Mouse (Mus musculus): ENCODE measurements at regions not wholly inside any gene's neighbourhood (a gene's known extent, or its start where the extent isn't known, plus 50 kb on each side); places are given as distances from the start of the nearest gene placed in this dataset.
"Not testable (repeated sequence)": the region's sequence is repeated elsewhere in the genome, so short reads cannot be mapped to it uniquely, and the experiment has no call there.

DNA sequence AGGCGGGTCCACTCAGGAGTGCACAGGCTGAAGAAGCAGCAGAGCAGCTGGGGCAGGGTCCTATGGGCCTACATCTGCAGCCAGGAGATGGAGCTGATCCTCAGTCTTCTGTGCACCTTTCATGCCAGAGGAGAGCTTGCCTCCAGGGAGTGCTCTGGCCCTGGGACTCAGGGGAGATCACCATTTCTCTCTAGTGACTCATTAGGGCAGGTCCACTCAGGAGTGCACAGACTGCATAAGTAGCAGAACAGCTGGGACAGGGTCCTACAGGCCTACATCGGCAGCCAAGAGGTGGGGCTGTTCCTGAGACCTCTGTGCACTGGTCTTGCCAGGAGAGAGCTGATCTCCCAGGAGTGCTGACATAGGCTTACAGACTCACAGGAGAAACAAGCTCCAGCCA is 159.4 kb upstream of the Gm21897 start:
- ATAC-seq (ENCODE audit: low TSS enrichment), result no peak

DNA sequence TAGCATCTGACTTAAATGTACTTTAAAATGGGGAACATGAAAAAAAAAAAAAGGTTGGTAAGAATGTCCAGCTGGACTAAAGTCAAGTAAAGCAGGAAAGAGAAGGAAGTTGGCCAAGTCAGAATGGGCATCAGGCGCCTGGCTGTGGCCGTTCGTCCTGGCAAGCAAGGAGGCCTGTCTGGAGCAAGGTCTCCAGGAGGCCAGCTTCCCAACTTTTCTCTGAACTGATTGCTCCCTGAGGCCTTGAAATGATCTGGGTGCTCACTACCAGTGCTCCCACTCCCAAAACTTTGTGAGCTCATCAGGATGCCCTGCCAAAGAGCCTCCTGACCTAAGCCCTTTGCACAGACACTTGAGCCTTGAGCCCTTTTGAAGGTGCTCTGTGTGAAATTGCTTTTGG is 141.7 kb upstream of the Gm21897 start:
- no peak for ATAC-seq (ENCODE audit: low TSS enrichment)

DNA sequence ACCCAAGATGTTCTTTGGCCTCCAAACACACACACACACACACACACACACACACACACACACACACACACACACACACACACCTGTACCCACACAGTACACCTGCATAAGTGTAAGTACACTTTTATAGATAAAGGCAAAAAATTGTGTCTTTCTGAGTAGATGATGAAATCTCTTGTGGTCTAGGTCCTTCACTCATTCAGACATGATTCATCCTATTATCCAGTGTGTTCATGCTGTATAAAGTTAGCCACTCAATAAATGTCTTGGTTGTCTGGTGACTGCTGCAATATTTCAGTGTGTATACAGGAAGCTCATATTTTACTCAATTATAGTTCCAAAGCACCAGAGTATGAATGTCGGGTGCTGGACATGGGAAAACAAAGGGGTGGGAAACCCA is 131.5 kb upstream of the Gm21897 start:
- no peak for ATAC-seq (ENCODE audit: low TSS enrichment)

DNA sequence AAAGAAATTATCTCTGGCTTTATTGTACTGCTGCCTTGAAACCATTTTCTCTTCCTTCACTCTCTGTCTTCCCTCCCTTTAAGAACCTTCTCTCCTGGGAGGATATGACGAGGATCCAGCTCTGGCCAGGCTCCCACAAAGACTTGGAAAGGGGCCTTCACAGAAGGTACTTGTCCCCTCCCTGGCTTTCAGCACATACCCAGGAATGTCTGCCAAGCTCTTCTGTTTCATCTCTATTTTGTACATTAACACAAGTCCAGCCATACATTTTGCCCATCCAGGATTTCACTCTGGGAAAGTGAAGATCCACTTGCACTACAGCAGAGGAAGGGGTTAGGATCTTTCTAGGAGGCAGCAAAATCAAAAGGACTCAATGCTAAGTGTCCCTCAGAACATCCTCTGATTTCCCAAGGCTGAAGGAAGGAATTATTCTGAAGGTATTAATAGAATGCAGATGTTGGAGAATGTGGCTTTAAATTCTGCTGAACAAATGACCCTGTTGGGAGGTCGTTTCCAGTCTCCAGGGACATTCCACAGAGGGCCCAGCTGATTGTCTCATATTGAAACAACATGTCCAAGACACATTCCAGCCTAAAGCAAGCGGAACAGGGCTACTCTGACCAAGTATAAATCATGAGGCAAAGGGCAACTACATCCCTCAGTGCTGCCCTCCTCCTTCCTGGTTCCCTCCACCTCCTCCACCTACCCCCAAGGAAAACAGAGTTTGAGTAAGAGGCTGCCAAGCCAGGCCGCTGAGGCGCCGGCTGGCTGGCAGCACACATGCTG is 122.1 kb upstream of the Gm21897 start:
- ATAC-seq (ENCODE audit: low TSS enrichment), result no peak; the same call in 1 of the 2 replicates

DNA sequence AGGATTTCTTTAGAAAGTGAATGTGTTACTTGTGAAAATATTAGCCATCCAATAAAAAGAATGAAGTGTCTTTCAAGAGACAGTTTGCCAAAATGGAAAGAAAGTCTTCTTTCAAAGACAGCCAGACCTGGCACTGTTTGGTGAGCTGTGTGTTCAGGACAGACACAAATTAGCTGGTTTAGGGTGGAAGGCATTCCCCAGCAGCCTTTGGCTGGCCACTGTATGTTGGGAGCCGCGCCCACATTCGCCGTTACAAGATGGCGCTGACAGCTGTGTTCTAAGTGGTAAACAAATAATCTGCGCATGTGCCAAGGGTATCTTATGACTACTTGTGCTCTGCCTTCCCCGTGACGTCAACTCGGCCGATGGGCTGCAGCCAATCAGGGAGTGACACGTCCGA is 121.3 kb upstream of the Gm21897 start:
- not testable (repeated sequence) for ATAC-seq (ENCODE audit: low TSS enrichment)

DNA sequence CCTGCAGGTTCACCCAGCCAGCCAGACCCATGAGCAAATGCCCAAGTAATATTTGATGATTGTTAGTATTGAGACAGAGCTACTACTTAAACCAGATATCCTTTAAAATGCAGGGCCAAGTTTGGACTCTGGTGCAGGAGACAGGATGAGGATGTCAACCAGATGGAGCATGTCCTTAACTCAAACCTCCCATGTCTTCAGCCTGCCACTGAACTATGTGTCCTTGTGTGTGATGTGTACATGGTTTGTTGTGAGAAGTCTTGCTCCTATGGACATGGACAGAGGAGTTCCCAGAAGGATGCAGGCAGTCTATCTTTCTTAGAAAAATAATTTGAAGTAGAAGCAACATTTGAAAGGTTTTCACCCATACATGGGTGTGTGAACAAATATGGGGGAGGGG is 120.4 kb upstream of the Gm21897 start:
- ATAC-seq (ENCODE audit: low TSS enrichment), result no peak

DNA sequence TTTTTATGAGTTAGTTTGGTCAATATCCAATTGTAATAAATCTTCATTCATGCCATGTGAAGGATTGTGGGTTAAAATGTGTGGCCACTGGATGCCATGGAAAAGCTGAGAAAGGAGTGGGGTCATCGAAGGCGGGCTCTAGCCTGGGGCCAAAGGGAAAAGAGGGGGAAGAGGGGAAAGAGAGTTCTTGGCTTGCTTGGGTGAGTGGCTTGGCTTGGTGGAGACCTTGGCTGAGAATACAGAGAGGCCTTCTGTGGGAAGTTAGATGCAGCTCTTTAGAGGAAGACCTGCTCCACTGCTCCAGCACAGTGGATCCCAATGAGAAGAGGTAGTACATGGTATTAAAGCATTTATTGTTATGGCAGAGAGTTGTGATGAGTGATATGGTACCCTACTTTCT is 101.3 kb upstream of the Gm21897 start:
- ATAC-seq (ENCODE audit: low TSS enrichment), result no peak

DNA sequence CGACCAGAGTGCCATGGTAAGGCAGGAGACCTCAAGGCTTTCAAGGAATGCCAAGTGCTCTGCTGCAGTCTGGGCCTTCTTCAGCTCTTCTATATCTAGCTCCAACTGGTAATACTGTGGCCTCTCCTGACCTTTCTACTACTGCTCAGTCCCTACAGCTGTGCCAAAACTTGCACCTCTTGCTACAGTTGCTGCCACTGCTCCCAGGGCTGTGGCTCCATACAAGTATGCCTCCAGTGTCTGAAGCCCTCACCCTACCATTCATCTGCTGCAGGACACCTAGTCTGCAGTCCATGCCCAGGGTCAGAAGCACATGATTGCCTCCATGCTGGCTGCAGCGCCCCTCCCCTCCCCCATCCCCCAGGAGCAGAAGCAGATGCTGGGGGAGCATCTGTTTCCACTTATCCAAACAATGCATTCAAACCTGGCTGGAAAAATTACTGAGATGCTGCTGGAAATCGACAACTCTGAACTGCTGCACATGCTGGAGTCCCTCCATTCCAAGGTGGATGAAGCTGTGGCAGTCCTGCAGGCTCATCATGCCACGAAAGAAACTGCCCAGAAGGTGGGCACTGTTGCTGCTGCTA is 96.2 kb upstream of the Gm21897 start:
- ATAC-seq (ENCODE audit: low TSS enrichment), result no peak

DNA sequence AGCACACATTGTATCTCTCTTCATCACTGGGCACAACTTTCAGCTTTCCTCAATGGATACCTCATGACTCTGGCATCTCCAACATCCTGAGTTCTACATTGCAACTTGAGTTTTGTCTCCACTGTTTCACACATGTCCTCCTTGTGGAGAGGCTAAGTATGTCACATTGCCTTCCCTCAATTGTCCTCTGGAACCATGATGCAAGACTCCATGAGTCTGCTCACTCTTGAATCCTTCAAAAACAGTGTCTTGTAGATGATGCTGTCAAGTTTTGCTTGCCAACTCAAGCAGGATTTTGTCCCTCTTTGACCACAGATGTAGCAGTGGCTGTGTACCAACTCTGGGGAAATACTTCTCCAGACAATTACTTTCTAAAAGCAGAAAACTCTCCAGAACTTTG is 79.4 kb upstream of the Gm21897 start:
- ATAC-seq (ENCODE audit: low TSS enrichment), result no peak

DNA sequence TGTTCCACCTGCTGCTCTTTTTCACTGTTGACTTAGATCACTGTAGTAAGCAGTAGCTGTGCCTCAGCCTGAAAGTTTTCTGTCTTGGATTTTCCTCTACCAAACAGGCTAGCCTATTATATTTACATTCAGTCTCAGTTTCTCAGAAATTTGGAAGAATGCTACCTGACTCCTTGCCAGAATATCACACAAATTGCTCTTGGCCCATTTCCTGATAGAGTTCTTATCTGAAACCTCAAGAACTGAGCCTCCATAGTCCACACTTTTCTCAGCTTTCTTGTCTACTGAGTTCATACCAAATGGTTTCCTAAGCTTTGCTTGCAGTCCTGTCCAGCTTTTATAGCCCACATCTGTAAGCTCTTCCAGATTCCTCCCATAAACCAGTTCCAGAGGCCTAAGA is 78.8 kb upstream of the Gm21897 start:
- no peak for ATAC-seq (ENCODE audit: low TSS enrichment)

DNA sequence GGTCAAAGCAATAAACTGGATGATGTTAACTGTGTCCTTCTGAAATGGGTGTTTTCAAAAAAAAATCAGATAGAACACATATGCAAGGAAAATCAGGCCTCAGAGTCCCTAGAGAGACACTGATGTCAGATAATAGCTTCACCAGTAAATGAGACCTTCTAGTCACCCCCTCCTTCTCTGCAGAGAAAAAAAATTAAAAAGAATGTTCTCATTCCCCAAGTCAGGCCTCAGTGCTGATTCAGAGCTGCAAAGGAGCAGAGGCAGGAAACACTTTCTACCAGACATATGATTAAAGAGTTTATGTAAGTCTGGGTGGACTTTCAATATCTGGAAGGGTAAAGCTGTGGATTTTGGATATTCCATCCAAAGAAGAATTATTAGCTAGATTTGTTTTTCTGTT is 67.1 kb upstream of the Gm21897 start:
- no peak for ATAC-seq (ENCODE audit: low TSS enrichment)

DNA sequence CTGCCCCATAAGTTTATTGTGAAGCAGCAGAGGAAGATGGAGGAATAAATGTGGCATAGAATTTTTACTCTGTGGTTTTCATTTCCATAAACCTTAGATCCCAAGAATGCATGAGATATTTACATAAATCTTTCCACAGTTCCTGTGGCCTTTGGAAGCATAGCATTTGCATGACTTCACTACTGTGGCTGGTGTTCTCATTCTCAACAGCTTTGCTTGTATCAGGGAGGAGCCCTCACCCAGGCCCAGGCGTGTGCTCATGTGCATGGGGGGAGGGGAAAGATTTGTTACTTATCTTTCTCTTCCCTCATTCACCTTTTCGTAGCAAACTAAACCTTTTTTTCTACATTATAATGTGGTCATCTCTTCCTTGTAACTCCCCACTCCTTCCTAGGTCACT is 65.6 kb upstream of the Gm21897 start:
- no peak for ATAC-seq (ENCODE audit: low TSS enrichment)

DNA sequence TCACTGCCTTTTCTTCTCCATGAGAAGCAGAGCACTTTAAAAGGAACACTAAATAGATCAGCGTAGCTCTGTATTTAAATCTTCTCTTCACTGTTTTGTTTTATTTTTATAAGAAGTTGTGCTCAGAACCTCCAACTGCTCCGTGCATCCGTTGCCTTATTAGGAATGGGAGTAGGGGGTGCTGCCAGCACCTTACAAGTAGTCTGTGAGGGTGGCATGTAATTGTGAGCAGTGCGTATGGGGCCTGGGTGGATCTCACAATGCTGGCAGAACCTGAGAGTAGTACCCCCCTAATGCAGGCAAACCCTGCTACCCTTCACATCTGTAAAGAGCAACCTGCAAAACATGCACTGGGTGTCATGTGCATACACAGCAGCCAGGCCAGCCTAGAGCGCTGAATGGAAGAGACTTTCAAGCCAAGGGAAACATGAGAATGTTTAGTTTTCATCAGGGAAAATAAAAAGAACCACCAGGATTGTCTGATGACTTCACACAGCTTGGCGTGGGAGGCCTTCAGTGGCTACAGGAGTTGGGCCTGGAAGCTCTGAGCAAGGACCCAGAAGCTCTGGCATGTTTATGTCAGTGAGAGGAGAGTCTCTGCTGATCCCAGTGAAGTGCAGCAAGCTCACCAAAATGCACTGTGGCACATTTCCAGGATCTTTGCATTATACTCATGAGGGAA is 64.5 kb upstream of the Gm21897 start:
- ATAC-seq (ENCODE audit: low TSS enrichment), result peak; percentile 97

DNA sequence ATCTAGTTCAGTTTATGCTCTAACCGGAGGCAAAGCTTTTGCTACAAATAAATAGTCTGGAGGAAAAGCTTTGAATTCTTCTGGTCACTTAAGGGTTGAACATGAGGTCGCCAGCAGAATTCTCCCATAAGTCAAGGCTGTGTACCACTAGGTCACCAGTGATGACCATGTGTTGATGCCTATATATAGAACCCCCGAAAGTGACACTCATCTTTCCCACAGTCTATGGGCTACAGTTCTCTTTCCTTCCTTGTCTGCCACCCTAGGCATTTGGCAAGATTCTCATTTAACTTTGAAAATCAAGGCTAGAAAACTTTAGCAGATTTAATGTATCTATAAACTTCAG is 63.9 kb upstream of the Gm21897 start:
- peak; percentile 38; the same call in 1 of the 2 replicates for ATAC-seq (ENCODE audit: low TSS enrichment)

DNA sequence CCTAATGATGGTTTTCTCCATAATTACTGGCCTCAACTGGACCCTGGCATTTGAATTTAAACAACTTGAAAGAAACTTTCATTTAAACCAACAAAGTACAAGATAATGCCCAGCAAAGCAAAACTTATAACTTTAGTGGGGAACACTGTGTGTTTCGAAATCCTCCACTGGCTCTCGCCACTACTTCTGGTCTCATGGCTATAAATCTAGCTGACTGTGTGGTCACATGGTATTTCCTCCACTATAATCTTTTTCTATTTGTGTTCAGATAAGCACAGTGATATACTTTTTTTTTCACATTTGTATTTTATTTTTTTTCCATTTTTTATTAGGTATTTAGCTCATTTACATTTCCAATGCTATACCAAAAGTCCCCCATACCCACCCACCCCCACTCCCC is 62.6 kb upstream of the Gm21897 start:
- ATAC-seq (ENCODE audit: low TSS enrichment), result no peak

DNA sequence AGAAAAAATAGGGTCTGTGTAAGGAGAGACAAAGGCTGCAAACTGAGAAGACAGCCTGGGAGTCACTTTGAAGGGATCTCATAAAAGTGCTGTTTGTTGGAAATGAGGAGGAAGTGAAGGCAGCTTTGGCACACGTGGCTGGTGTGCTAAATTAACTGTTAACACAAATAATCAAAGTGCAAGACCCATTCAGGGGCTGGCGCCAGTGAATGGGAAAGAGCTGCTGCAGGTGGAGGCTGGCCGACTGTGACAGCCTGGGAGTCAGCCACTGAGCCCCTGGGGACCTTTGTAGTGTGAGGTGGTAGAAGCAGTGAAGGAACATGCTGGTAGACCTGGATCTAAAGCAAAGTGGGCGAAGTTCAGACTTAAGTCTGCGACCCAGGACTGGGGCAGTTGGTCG is 57.8 kb upstream of the Gm21897 start:
- ATAC-seq (ENCODE audit: low TSS enrichment), result no peak

DNA sequence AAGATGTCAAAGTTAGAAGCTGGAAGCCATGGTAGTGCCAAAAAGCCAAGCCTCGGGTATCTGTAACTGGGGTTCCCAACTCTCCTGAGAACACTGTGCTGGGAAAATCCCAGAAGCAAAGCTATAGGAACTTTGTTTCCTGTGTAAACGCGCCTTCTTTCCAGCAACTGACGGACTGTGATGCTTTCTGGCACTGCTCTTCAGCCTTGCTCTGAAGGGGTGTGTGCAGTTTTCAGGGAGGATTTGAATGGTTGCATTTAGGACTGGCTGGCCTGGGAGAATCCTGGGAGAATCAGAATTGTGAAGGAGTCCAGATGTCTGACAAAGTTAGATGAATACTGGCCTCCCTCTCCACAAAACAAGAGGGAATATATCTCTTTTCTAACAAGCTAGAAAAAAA is 57.2 kb upstream of the Gm21897 start:
- ATAC-seq (ENCODE audit: low TSS enrichment), result no peak

Measured in frontal cortex, adult (tissue).